Mouse (Mus musculus) forebrain, embryonic 13.5 days (tissue): ENCODE results near the gene Myf5. TPM values are rescaled to one million over a fixed set of nuclear protein-coding genes. Genes with fewer than 3 reads are reported as not detected.

ENCODE experiments used
- microRNA-seq: library from miRNA; unstranded; fragments of <30 nt; microRNA quantifications from one replicate; pipeline ENCODE4, GENCODE M21; 2016
- polyA plus RNA-seq: library from polyadenylated mRNA; unstranded; fragments of >200 nt; fragmentation: Nextera tagmentation; extraction: Ambion mirVana; gene quantifications from 2 replicates; pipeline ENCODE4 v1.2.1, GENCODE M21; 2015

The Myf5 gene
- polyA plus RNA-seq, 1 experiment from 2014 or later, result not detected

Small RNA genes lying within 50 kb of the gene (microRNA-seq; reads per million reads assigned to microRNA genes)
- gene Gm44403, result not detected

Other genes with a start within 250 kb of the Myf5 start
- gene Lin7a, start 214.4 kb downstream of the Myf5 start, polyA plus RNA-seq, result 9.5 and 12.8 TPM in 2 replicates
- not detected in 2 replicates for gene Myf6, start 8.6 kb upstream of the Myf5 start, polyA plus RNA-seq
- 0.03 TPM in 1 of 2 replicates, not detected in the other for gene Ptprq, start 233.9 kb upstream of the Myf5 start, polyA plus RNA-seq